Mouse (Mus musculus): ENCODE measurements at regions not wholly inside any gene's neighbourhood (a gene's known extent, or its start where the extent isn't known, plus 50 kb on each side); places are given as distances from the start of the nearest gene placed in this dataset.

DNA sequence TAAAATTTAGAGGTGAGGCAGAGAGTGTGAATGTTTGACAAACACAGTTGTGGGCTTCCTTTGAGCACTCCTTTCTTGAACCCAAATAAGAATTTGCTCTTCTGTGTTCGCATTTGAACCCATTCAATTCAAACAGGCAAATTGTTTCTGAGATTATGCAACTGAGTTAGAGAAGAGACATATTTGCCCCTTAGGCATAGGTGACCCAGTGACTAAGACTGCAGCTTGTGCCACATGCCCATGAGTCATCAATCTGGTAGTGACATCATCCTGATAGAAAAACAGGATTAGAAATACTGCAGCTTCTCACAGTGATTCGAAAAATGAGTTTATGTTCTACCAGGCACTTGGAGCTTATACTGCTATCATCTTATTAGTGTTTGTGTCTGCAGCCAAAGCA lies 67.2 kb downstream of the Zfp622 start:
- peak in 1 of 2 experiments; percentile 30 for DNase-seq (ENCODE audit: low spot score in 2 of 2)

DNA sequence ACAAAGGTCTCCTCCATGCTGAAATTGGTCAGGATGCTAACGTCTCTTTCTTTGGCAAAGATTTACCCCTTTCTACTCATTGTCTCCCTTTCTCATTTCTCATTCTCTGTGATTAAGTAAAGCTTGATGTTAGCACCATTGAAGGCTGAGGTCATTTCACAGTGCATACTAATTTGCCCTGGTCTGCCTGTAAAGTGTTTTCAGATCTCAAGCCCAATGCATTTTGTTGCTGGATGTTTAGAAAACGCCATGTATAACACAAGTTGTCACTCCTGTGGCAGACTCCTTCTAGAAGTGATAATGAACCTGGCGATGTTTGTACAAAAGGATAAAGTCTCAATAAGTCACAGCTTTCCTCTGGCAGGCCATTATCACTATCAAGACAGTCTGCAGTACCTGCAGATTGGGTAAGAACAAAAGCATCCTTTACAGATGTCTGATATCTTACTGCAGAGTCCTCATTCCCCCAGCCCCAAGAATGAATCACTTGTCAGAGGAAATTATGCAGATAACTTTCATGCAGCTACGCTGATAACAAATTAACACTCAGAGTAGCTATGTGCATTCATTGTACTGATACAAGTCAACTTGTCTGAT lies 68.7 kb downstream of the Zfp622 start:
- no peak for DNase-seq (ENCODE audit: low spot score in 2 of 2)

DNA sequence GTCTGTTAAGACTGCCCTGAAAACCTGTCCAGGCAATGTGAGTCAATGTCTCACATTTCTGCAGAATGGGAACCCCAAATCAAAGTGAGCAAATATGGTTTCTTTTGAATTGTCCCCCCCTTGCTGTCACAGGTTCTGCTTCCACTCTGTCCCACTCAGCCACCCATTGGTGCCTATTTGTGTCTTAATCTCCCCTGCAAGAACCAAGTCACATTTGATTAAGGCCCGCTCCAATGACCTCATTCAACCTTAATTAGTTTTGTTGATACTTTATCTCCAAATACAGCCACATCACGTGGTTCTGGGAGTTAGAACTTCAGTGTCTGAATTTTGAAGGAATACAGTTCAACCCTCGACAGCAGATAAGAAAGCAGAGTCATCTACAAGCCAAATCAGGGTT lies 73.9 kb downstream of the Zfp622 start:
- no peak for DNase-seq (ENCODE audit: low spot score in 2 of 2)

DNA sequence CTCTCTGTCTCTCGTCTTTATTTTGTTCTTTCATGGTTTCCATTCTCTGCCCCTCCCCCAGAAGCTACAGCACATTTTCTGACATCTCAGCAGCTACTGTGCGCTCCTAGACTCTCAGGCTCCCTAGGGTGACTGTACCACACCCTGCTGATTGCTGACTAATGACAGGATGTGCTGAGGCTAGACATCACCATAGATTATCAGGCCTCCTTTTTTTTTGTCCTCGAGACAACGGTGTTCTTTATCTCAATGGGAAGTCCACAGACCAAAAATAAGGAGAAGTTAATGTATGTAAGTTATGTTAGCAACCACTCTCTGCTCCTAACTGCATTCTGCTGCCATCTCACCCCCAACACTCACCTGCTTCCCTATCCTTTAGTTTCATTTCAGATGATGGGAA lies 116.0 kb downstream of the Zfp622 start:
- no peak for DNase-seq (ENCODE audit: low spot score in 2 of 2)

DNA sequence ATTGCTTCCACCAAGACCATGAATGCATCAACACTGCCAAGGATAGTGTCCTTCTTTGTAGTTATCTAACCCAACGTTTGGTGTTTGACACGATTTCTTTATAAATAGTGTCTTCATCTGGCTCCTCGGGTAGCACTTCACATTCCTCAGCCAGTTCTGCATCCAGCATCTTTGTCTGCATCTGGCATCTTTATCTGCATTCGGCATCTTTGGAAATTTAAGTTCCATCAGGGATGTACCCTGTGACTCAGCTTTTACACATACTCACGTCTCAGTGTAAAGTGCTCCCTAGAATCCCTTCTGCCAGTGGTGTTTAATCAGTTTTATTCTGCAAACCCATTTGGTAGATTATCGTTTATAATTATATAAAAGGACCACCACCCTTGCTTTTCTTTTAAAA lies 123.8 kb downstream of the Zfp622 start:
- DNase-seq (ENCODE audit: low spot score in 2 of 2): no peak

DNA sequence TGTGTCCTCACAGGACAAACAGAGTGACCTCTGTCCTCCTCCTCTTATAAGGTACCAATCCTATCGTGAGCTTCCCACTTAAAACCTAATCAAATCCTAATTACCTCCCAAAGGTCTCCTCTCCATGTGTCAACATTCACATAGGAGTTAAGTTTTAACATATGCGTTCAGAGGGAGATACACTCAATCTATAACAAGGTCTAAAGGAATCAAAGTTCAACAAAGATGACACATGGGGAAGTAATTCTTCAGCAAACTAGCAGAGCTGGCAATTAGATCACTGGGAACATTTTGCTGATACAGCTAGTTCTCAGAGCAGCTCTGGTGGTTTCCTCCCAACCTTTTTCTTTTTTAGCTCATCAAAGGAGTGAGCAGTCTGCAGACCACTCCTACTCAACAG lies 160.0 kb downstream of the Zfp622 start:
- no peak for DNase-seq (ENCODE audit: low spot score in 2 of 2)

DNA sequence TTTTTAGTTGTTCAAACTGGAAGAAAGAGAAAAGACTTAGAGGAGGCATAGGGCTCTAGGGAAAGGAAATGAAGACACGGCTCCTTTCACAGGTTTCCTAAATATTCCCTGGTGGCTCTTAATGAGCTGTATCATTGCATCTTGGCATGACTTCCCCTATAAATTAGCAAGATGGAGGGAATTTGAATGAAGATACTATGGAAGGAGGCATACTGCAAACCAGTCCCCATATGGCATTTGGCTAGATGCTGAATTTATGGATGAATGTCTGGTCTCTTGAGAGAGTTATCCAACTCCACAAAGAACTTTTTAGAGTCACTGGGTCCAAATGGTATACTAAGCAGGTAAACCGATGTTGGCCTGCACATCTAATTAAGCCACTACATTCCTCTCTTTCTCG lies 150.3 kb upstream of the March11 start:
- no peak for DNase-seq (ENCODE audit: low spot score in 2 of 2)

DNA sequence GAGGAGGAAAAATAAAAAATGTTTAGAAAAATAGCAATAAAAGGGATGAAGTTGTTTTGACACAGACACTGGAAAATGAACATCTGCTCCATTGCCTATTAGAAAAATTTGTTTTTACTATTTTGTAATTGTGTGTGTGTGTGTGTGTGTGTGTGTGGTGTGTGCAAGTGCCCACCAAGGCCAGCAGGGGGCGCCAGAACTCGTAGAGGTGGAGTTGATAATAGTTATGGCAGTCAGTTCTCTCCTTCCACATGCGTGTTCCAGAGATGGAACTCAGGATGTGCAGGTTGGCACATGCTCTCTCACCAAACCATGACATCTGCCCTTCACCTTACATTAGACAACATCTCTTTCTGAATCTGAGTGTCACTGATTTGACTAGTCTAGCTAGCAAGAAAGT lies 123.9 kb upstream of the March11 start:
- DNase-seq (ENCODE audit: low spot score in 2 of 2): no peak

DNA sequence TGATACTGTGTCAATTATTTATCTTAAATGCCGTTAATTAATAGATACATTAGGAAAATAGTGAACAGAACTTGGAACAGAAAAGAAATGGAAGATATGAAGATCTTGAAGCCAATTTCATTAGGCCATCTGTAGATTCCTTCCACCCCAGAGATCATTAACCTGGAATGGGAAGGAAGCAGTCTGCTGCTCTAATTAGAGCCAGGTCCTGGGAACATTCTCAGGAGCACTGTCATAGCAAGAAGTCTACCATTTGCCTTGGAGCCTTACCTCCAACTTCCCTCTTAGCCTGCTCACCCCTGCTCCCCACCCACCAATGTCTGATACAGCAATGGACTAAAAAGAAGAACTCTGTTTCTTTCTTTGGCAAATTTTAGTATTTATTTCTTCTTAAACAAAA lies 113.3 kb upstream of the March11 start:
- no peak for DNase-seq (ENCODE audit: low spot score in 2 of 2)

DNA sequence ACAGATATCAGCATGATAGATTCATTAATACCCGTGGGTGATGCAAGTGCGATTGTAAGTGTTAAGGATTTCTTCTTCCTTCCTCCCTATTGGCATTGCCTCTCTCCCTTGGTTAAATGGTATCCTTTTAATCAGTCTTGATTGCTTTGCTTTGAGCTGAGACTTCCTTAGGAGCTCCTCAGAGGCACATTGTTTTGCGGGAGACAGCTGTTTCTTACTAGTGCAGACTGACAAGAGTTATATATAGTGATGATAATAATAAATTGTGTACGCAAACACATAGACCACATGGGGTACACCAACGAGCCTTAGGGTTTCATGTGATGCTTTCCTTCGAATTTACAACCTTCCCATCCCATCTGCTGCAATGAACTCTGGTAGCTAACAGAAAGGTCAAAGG lies 102.0 kb upstream of the March11 start:
- DNase-seq (ENCODE audit: low spot score in 2 of 2): no peak

DNA sequence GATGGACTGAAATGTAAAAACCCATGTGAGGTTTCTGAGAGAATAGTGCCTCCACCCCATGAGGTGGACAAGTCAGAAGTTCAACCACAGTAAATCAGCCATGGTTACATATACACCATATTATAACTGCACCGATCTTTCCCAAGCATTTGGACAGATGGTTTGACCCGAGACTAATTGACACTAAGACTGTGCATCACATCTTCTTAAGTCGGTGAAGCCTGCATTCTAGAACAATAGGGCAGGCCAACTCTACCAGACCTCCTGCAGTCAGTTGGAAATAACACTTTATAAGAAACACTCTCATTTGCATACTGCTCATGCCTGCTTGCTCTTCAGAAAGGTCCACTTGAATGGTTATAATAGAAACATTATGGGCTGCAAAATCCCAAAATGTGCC lies 88.0 kb upstream of the March11 start:
- DNase-seq (ENCODE audit: low spot score in 2 of 2): no peak

DNA sequence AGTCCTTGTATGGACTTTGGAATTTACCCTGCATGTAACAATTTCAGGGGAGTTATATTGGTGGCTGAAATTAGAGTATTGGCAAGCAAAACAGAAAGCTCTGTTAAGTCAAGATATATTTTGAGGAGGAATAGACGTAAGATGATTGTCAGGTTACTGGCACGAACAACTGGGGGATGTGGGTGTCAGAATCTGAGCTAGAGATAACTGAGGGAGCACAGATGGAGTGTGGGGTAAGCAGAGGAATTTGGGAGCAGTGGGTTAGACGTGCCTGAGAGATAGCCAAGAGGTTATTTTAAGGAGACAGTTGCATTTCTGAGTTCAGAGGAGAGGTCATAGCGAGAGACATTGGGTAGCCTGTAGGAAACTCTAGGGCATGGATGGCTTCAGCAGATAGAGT lies 80.2 kb upstream of the March11 start:
- DNase-seq (ENCODE audit: low spot score in 2 of 2): peak; percentile 7 to 41
